In genomic region chr12:40247976-40248375, GRCm38 (mm10) we compare ENCODE assay signal across 8 mouse cellular contexts. TPM values are rescaled to one million over a fixed set of nuclear protein-coding genes. Genes with fewer than 3 reads are reported as not detected.
A peak's percentile ranks its signal among the peaks of the same experiment; 100 is the strongest.
DNase-seq lines count a peak whose midpoint lies in the region.

No protein-coding gene starts in this region.

- WGBS in heart, embryonic 10.5 days: 65% methylated on average over 6 of the region's 6 CpGs

- no peaks in the 10 kb centered on the region for H3K27me3 ChIP-seq in heart, embryonic 10.5 days (ENCODE audit: insufficient read depth, poor library complexity, severe bottlenecking)

- H3K4me3 ChIP-seq in heart, embryonic 10.5 days: no peak overlapping the region

- peaks cover 28% of the 10 kb centered on the region for H3K4me1 ChIP-seq in heart, embryonic 10.5 days

- H3K27ac ChIP-seq in heart, embryonic 10.5 days: peak overlapping the region; percentile 63; the same call in 1 of the 2 replicates

- peak; percentile 11 to 43 for DNase-seq in urinary bladder, postnatal 36 days (ENCODE audit: low spot score in 2 of 2)
- DNase-seq in urinary bladder, postnatal 25 days (ENCODE audit: low spot score): no peak
- peak; percentile 77 for DNase-seq in heart, embryonic 10.5 days (ENCODE audit: low spot score)
- DNase-seq in kidney, postnatal 25 days: peak; percentile 11 to 48
- peak; percentile 65 for DNase-seq in retina, embryonic 14.5 days (ENCODE audit: low spot score)
- DNase-seq in thymus, postnatal 0 days (ENCODE audit: low spot score): no peak
- no peak for DNase-seq in left cerebral cortex, adult 9 months (ENCODE audit: low spot score in 2 of 2)
- no peak for DNase-seq in T-cell, adult 2 months (ENCODE audit: low spot score)

- H3K36me3 ChIP-seq in heart, embryonic 10.5 days: no peaks in the 10 kb centered on the region

- no peaks in the 10 kb centered on the region for H3K9me3 ChIP-seq in heart, embryonic 10.5 days

RNA-seq across cellular contexts. Expression of gene Ifrd1, which starts 0.3 kb away (rescaled TPM):
- polyA plus RNA-seq in heart, embryonic 10.5 days (2016; fragmentation: Nextera tagmentation; extraction: Ambion mirVana): 95.0 and 98.2 TPM in 2 replicates
- polyA plus RNA-seq in thymus, postnatal 0 days (2015; fragmentation: Nextera tagmentation; extraction: Ambion mirVana): 111 and 123 TPM in 2 replicates

RNA-seq across cellular contexts. Expression of gene Lsmem1, which starts 48.7 kb away (rescaled TPM):
- 11.5 and 20.7 TPM in 2 replicates for polyA plus RNA-seq in heart, embryonic 10.5 days (2016; fragmentation: Nextera tagmentation; extraction: Ambion mirVana)
- polyA plus RNA-seq in thymus, postnatal 0 days (2015; fragmentation: Nextera tagmentation; extraction: Ambion mirVana): 5.2 and 5.9 TPM in 2 replicates

Comparison
In these comparisons a context has a peak if more than half of its experiments do, and no peak if none do; other contexts are left out.
1. DNase-seq: peak in urinary bladder, postnatal 36 days (2 of 2), heart, embryonic 10.5 days (single experiment), kidney, postnatal 25 days (2 of 2) and retina, embryonic 14.5 days (single experiment); none in urinary bladder, postnatal 25 days (single experiment), thymus, postnatal 0 days (single experiment), left cerebral cortex, adult 9 months (0 of 2) and T-cell, adult 2 months (single experiment).